Mouse (Mus musculus): ENCODE measurements around the gene Dpep2nb. TPM values are rescaled to one million over a fixed set of nuclear protein-coding genes. Genes with fewer than 3 reads are reported as not detected.

The Dpep2nb gene
- total and polyA plus RNA-seq, 3 experiments: not detected

GRCm38 (mm10) chr8:106054190-106054811 lies 48.5 kb upstream of the Dpep2nb start:
- Histone ChIP-seq H3K4me2 (ENCODE audit: insufficient read depth, low read depth, poor library complexity, severe bottlenecking) (peak overlapping the region; percentile 79), H3K27ac (ENCODE audit: insufficient read depth, low read depth) (peak overlapping the region; percentile 95), H3K27me3 (replicated peaks) (no peaks in the 10 kb centered on the region), H3K79me2 (replicated peaks; ENCODE audit: control insufficient read depth, extremely low read depth, insufficient read depth, poor library complexity, severe bottlenecking) (peaks cover 55% of the 10 kb centered on the region), H3K36me3 (replicated peaks in 1 of 2; ENCODE audit: control insufficient read depth in 1 of 2, insufficient read depth in 1 of 2, low read length in 1 of 2) (peaks cover 7 to 35% of the 10 kb centered on the region in 2 experiments), H3K4me3 (replicated peaks in 1 of 3; ENCODE audit: low read depth in 2 of 3, low read length in 2 of 3, poor library complexity in 1 of 3) (peak overlapping the region; percentile 53 to 74 (median 60)), H3K4me1 (ENCODE audit: control insufficient read depth in 1 of 2, insufficient read depth in 2 of 2) (peaks cover 19 to 47% of the 10 kb centered on the region in 2 experiments), H3K9ac (ENCODE audit: insufficient read depth, low read depth) (peak overlapping the region; percentile 95), H3K9me3 (replicated peaks; ENCODE audit: low read length) (no peaks in the 10 kb centered on the region)
- DNase-seq (ENCODE audit: extremely low read depth): peak; percentile 97
- in situ Hi-C loops (cut with MboI; ENCODE audit: low pct_ligation_motif_present, low pct_unique_long_range_greater_than_20kb, low sequenced_read_pairs) (no loop called here), dilution Hi-C loops (cut with MboI; ENCODE audit: extremely low pct_ligation_motif_present, extremely low pct_unique_long_range_greater_than_20kb, low sequenced_read_pairs) (no loop called here)
- TF ChIP-seq IRF4 (IDR thresholded peaks at IDR 0.05; ENCODE audit: low read depth, low read length) (peak; percentile 84), NRF1 (IDR thresholded peaks at IDR 0.05; ENCODE audit: low read depth, low read length) (0 out of 2 replicates have a peak, but pooled peaks have one; percentile 11), ZKSCAN1 (IDR thresholded peaks at IDR 0.05; ENCODE audit: borderline replicate concordance, low read depth, low read length) (no peak), ELF1 (IDR thresholded peaks at IDR 0.05; ENCODE audit: low read depth, low read length) (peak; percentile 55; the same call in 1 of the 2 replicates), RCOR1 (conservative IDR thresholded peaks at IDR 0.05; ENCODE audit: low read depth, low read length) (peak; percentile 36; the same call in 1 of the 2 replicates), GABPA (IDR thresholded peaks at IDR 0.05; ENCODE audit: insufficient replicate concordance, low read depth, low read length) (no peak), MYC (IDR thresholded peaks at IDR 0.05; ENCODE audit: low read depth, low read length) (no peak; the same call in none of the 2 replicates), ZNF384 (IDR thresholded peaks at IDR 0.05; ENCODE audit: low read depth, low read length) (no peak), SMC3 (IDR thresholded peaks at IDR 0.05; ENCODE audit: low read depth, low read length) (0 out of 2 replicates have a peak, but pooled peaks have one; percentile 1), NELFE (IDR thresholded peaks at IDR 0.05; ENCODE audit: low read depth, low read length) (peak; percentile 69), RAD21 (IDR thresholded peaks at IDR 0.05; ENCODE audit: low read depth, low read length) (no peak), POLR2A (IDR thresholded peaks at IDR 0.05; ENCODE audit: low read depth, low read length) (peak; percentile 67), POLR2AphosphoS2 (IDR thresholded peaks at IDR 0.05; ENCODE audit: low read depth, low read length) (no peak; the same call in 1 of the 2 replicates), CHD2 (IDR thresholded peaks at IDR 0.05; ENCODE audit: low read length) (peak; percentile 65), MEF2A (IDR thresholded peaks at IDR 0.05; ENCODE audit: borderline replicate concordance, low read depth, low read length) (peak; percentile 81; the same call in 1 of the 2 replicates), TBP (conservative IDR thresholded peaks at IDR 0.05; ENCODE audit: low read depth, low read length) (peak; percentile 73; the same call in 1 of the 2 replicates), JUND (conservative IDR thresholded peaks at IDR 0.05; ENCODE audit: low read depth, low read length) (no peak), KAT2A (IDR thresholded peaks at IDR 0.05; ENCODE audit: insufficient replicate concordance, low read length) (no peak), USF1 (IDR thresholded peaks at IDR 0.05; ENCODE audit: low read depth, low read length) (no peak; the same call in 1 of the 2 replicates), CTCF (conservative IDR thresholded peaks at IDR 0.05 in 1 of 2, IDR thresholded peaks at IDR 0.05 in 1 of 2; ENCODE audit: low read depth in 2 of 2, low read length in 2 of 2) (no peak), ZMIZ1 (IDR thresholded peaks at IDR 0.05; ENCODE audit: low read depth, low read length) (no peak; the same call in none of the 2 replicates), MAX (IDR thresholded peaks at IDR 0.05; ENCODE audit: low read length) (peak; percentile 53; the same call in 1 of the 2 replicates), TCF12 (IDR thresholded peaks at IDR 0.05; ENCODE audit: low read depth, low read length) (peak; percentile 91; the same call in 1 of the 2 replicates), ZC3H11A (IDR thresholded peaks at IDR 0.05; ENCODE audit: low read depth, low read length) (no peak), EP300 (IDR thresholded peaks at IDR 0.05; ENCODE audit: low read length) (peak; percentile 84), SIN3A (IDR thresholded peaks at IDR 0.05; ENCODE audit: low read length) (peak; percentile 79), CHD1 (IDR thresholded peaks at IDR 0.05; ENCODE audit: low read depth, low read length) (peak; percentile 88), PAX5 (IDR thresholded peaks at IDR 0.05; ENCODE audit: low read length) (no peak), HCFC1 (IDR thresholded peaks at IDR 0.05; ENCODE audit: low read depth, low read length) (peak; percentile 45; the same call in 1 of the 2 replicates), JUN (IDR thresholded peaks at IDR 0.05; ENCODE audit: insufficient read depth, low read depth, low read length) (no peak), ETS1 (conservative IDR thresholded peaks at IDR 0.05; ENCODE audit: low read depth, low read length) (peak; percentile 96), MAZ (IDR thresholded peaks at IDR 0.05; ENCODE audit: low read depth, low read length) (peak; percentile 97), MXI1 (IDR thresholded peaks at IDR 0.05; ENCODE audit: low read depth, low read length) (0 out of 2 replicates have a peak, but pooled peaks have one; percentile 19), BHLHE40 (IDR thresholded peaks at IDR 0.05; ENCODE audit: low read depth, low read length) (peak; percentile 88), UBTF (IDR thresholded peaks at IDR 0.05; ENCODE audit: low read depth, low read length) (0 out of 2 replicates have a peak, but pooled peaks have one; percentile 61), MAFK (IDR thresholded peaks at IDR 0.05; ENCODE audit: insufficient replicate concordance, low read length) (no peak), USF2 (conservative IDR thresholded peaks at IDR 0.05; ENCODE audit: low read depth, low read length) (no peak), E2F4 (IDR thresholded peaks at IDR 0.05; ENCODE audit: insufficient replicate concordance, low read depth, low read length) (no peak; the same call in 1 of the 2 replicates)
